Mouse (Mus musculus) right cerebral cortex, postnatal 14 days (tissue): ENCODE data around the gene Grk5.
"Not testable (repeated sequence)": the region's sequence is repeated elsewhere in the genome, so short reads cannot be mapped to it uniquely, and the experiment has no call there.

Experiments used
- DNase-seq: peaks from one replicate; pipeline ENCODE4 v3.0.0; 2022

The Grk5 gene

DNA sequence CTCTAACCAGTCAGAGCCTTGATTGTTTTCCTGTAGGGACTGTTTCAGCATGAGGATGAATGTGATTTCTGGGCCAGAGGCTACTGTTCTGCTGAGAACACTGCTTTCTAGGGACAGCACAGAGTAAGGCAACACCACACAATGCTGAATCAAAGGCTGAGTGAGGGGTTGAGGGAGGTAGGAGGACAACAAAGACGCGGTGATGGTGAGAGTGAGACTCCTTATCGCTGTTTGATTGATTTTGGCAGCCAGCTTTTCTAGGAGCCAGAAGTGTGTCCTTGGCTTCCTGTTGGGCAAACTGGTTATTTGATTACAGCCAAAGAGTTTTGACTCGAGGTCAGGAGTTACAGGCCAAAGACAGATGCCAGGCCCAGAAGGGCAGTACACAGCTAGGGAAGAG lies 25.7 kb downstream of the Grk5 start:
- no peak for DNase-seq

DNA sequence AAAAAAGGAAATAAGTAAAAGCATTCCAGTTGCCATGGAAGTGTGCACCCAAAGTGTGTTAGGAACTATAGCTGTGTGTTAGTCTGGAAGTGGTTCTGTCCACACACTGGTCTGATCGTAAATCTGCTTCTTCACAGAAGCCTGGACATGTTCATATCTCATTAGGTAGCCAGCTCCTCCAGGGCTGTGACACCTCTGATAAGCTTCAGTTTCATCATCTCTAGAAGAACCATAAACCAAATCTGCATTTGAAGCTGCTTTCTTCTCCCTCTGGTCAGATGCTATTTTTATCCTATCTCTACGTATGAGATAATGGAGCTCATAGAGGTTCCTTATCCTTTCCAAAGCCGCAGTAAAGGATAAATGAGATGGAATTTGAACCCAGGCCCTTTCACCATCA lies 26.3 kb downstream of the Grk5 start:
- no peak for DNase-seq

DNA sequence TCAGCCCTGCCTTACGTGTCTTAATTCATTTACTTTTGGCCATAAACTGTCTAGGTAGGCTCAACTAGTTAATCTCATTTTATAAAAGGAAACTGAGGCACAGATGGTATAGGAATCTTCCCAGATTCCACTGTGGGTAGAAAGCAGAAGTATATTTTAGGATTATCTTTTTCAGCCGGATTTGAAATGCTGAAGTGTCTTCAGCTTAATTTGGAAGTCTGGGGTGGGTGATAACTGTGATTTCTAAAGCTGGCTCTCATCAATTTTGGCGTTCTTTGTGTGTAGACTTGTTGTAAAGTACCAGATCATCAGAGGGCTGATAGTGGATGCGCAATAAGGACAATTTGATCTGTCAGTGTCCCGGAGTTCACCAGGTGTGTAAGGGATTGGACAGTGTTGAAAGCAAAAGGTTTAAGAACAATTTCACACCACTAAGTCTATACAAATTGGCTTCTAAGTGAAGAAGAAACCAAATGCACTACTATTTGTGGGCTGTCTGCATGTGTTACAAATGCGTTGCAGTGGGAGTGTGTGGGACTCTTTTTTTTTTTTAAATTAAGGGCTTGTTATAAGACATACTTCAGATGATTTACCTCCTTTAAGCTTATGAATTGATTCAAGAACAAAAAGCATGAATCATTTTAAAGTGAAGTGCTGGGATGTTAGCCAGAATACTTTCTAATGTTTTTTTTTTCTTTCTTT lies 27.5 kb downstream of the Grk5 start:
- no peak for DNase-seq

DNA sequence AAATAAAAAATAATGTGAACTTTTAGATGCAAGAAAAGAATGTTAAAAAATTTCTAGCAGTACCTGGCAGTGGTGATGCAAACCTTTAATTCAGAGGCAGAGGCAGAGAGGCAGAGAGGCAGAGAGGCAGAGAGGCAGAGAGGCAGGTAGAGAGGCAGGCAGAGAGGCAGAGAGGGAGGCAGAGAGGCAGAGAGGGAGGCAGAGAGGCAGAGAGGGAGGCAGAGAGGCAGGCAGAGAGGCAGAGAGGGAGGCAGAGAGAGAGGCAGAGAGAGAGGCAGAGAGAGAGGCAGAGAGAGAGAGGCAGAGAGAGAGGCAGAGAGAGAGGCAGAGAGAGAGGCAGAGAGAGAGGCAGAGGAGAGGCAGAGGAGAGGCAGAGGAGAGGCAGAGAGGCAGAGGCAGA lies 35.0 kb downstream of the Grk5 start:
- not testable (repeated sequence) for DNase-seq

DNA sequence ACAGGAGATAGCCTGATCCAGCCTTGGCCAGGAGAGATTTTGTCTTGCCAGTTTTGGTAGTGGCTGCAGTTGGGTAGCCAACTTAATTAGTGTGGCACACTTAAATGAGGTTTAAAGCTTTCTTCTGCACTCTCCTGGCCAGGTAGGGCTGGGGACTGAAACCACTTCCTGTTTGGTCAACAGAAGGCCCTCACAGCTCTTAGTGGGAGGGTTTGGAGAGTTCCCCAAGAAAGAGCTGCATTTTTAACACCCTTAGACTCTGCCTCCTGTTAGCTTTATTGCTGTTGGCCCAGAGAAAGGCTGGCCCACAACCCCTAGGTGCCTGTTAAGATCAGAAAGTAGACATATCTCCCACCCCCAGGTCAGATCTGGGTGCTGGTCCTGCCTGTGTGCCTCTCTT lies 45.5 kb downstream of the Grk5 start:
- no peak for DNase-seq

DNA sequence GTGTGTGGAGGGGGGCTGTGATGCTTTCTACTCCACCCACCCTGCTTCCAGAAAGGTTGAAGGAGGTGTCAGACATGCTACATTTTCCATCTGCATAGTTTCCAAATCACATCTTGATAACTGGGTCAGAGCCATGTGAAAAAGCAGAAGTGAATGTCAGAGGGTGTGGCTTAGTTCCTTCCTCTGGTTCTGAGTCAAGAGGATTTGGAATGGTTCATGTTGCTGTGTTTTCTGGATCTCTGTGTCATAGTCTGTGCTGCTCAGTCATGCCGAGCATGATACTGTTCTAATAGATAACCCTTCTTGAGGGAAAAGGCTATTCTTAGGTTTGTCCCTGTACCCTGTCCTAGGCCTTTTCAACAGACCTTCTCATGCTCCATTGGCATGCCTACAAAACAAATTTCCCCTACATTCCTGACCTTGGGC lies 50.4 kb downstream of the Grk5 start:
- no peak for DNase-seq

DNA sequence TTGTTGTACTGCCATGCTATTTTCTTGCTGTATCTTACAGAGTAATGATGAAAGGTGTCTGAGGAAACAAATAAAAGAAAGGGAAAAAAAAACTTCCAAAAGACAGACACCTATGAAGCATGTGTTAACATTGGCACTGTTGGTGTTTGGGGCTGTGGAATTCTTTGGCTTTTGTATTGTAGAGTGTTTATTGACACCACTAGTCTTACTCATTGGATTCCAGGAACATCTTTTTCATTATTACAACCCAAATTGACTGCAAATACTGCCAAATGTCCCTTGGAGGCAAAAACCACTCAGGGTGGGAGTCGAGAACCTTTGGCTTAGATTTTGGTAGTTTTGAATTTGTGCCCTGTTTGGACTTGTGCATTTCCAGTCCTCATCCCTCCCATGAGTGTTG lies 51.3 kb downstream of the Grk5 start:
- no peak for DNase-seq

DNA sequence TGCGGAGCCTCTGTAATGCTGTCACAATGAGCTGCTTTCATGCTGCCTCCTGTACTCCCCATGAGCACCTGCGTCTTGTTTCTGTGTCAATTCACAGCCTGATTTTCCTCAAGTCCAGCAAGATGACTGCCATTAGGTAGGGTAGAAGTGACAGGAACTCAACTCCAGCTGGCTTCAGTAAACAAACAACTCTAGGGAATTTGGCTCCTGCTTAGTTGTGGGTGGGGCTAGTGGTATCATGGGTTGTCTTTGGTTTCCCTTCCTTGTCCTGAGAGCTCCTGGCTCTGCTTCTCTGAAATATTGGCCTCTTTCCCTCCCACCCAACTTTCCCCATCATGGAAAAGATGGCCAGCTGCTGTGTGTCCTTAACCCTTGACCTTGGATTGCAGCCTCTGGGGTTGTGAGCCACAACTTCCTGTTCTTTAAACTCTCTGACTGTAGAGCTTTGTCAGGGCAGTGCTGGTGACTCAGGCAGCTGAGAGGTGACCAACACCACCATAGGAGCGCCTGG lies 56.3 kb downstream of the Grk5 start:
- DNase-seq: no peak

DNA sequence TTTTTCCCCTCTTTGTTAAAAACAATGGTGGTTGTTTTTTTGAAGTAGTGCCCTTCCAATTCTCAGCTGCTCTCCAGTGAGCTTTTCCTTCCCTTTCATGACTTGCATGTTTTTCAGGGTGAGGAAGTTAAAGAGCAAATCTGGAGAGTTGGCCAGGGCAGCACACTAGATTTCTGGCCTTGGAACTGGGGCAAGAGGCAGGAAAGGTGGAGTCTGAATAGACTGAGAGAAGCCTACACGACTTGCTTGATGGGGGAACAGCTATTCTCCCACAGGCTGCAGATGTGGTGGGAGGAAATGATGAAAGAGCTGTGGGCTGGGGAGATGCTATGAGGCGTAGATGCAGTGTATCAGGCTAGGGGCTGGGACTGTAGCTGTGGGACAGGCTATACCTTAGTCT lies 57.1 kb downstream of the Grk5 start:
- no peak for DNase-seq

DNA sequence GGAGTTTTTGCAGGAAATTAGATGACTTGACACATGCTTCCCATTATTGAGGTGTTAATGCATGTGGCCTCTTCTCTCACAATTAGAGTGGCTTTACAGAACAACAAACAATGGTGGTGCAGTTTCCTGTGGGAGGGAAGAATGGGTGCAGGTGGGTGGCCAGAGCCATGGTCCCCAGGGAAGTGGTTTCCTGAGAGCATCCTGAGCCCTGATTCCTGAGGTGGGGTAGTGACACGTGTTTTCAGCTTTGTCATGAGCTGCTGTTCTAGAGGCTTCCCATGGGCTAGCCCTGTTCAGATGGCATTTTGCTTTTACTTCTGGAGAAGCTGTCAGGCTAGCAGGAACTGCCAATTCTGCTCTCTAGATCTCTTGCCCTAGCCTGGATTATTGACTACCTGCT lies 59.4 kb downstream of the Grk5 start:
- no peak for DNase-seq

DNA sequence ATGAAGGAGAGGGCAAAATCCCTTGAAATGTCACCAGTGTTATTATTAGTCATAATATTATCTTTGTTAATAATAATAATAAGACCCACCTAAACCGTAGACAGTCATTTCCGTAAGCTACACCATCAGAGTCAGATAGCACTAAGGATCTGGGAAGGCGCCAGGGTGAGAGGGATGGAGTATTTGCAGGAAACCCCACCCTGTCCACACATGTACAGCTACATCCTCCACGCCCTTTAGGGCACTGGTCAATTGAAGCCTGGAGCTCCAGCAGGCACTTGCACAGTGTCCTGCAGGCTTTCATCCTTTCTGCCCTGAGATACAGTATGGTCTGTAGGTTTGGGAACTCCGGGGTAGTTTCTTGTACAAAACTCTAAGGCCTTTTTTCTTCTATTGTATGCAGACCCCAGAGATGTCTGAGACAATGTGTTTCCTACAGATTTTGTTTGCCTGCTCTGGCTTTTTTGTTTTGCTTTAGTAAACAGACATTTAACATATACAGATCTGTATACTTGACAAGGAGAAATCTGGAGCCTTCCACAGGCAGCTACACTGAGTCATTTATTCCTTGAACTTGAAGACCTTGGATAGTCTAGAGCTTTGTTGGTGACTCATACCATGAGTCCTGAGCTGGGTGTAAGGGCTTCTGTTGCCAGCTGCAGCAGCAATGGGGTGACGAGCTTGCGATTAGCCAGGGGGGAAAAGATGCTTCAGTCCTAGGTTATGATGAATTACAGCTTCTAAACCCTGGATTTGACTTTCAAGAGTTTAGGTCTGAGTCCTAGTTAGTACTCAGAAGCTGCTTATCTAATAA lies 60.7 kb downstream of the Grk5 start:
- no peak for DNase-seq

DNA sequence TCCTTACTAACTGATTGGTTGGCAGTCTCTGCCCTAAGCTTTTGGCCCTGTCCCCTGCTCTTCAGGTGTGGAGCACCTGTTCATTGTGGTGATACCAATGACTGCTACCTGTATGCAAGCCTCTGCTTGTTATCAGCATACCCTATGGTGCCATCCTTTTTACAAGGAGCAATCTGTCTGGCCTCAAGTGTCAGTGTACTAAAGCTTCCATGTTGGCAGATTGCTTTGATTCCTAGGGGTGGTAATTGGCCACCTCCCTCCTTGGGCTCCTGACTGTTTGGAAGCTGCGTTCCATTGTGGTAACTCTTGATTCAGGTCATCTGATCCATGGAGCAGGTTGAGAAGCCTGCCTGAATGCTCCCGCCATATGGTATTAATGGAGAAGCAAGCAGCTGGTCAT lies 65.6 kb downstream of the Grk5 start:
- no peak for DNase-seq

DNA sequence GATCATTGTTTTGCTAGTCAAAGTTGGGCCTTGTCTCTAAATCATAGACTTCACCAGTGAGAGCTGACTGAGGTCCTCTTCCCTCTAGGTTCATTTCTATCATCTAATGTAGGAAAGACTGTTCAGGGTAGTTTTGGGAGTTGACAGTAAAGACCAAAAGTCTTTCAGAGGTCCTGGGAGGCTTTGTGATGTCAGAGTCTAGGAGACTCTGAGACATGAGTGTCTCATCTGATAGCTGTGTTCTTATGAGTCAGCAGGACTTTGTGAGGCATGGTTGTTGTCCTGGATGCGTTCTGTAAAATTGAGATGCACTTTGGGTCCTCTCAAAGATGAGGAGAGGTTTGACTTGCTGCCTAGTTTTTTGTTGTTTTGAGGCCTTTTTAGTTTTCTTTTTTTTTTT lies 66.2 kb downstream of the Grk5 start:
- DNase-seq: no peak

DNA sequence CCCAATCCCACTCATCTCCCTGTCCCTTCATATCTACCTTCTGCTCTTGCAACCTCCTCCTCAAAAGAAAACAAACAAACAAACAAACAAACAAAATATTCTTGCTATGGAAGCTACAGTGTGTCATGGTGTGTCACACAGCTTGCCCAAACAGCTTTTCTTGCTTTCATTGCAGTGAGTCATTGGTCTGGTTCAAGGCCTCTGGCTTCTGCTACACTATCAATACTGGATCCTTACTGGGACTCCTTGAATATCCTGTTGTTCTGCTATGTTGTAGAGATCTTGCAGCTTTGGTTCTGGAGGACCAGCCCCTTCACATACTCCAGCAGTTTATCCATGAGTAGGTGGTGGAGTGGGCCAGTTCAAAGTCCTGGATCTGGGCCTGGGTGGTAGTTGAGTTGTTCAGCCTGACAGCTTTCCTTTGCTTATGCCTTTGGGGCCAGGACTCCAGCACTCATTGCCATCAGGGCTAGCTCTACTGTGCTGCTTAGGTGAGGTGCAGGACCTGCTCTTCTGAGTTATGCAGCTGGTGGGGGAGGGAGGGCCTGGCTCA lies 66.7 kb downstream of the Grk5 start:
- DNase-seq: no peak

DNA sequence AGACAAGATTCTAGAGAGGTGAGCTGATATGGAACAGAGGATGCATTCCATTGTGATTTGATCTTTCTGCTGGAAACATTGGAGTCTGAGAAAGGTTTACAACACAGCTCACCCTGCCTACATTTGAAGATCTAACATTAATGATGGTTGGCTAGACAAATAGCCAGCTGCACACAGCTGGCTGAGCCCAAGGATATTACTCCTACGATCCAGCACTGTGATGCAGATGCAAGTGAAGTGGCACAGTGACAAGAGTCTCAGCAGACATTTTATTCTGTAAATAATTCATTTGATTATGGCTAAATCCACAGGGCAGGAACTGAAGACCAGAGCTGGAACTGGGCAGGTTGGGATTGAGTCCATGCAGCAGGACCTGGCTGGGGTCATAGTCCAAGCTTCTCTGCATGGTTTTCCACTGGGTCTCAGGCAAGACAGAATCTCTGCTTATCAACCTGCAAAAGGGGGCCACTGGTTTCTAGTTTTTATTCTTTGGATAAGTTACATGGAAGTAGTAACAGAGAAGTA lies 70.2 kb downstream of the Grk5 start:
- no peak for DNase-seq

DNA sequence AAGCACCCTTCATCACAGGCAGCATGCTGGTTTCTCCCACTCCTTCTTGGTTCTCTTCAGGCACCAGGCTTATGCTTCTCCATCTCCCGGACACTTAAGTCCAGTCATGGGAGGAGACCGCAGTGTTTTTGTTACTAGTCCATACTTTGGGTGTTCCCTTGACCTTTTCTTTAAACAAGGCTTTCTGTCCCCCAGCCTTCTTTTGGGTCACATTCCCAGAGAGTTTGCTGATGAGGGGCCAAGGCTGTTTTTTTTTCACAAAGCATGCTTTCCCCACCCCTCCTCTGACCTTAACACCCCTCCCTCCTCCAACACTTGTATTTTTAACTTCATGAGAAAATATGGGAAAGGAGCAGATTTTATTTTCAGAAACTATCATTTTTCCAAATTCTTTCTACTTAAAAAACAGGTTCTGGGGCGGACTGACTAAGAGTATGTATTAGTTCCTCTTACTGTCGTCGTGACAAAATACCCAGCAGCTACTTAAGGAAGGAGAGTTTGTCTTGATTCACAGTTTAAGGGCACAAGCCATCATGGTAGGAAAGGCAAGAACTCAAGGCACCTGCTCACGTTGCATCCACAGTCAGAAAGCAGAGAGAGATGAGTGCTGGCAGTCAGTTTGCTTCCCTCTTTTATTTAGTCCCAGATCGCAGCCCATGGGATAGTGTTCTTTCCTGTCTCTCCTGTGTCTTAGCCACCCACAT lies 73.0 kb downstream of the Grk5 start:
- no peak for DNase-seq

DNA sequence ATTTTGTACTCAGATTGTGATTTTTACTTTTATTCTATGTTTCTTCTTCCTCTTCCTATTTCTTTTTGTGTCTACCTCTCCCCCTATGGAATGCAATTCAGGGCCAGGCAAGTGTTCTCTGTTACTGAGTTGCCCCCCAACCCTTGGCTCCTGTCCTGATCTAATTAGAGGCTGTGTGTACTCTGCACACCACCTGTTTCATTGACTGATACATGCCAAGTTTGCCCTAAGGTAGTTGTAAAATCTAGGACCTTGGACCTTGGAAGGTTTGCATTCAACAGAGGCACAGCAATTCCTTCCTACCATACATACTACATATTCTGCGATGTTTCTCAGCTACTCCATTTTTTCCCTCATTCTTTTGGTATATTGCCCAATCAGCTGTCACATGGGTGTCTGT lies 78.4 kb downstream of the Grk5 start:
- no peak for DNase-seq

DNA sequence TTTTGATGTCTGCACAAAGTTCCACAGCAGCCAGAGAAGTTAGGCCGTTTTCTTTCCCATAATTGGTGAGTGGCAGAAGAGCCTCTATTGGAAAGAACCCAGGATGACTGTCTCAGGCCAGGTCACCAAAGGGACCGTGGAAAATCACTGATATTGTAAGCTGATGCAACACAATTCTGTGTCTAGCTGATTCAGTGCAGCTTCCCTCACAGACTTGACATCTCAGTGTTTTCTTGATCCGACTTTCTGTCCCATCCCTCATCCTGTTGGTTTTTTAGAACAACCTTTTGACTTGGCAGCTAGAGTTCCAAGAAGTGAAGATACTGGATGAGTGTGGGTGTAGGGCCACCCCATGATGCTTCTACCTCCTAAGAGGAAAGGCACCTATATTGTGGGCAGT lies 80.9 kb downstream of the Grk5 start:
- DNase-seq: no peak

DNA sequence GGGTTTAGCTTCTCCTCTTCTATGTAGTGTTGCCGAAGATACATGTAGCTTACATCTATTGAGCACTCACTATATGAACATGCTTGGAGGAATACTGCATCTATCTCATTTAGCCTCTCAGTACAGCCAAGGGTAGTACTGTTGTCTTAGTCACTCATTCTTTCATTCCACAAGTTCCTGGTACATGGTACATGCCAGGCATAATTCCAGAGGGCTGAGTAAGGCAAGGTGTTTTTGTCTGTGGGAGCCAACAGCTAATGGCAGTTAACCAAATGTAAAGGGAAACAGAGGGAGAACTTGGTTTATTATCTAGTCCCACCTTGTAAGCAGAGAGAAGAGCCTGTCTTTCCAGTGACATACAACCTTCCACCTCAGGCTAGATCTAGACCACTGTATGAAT lies 82.0 kb downstream of the Grk5 start:
- DNase-seq: no peak

DNA sequence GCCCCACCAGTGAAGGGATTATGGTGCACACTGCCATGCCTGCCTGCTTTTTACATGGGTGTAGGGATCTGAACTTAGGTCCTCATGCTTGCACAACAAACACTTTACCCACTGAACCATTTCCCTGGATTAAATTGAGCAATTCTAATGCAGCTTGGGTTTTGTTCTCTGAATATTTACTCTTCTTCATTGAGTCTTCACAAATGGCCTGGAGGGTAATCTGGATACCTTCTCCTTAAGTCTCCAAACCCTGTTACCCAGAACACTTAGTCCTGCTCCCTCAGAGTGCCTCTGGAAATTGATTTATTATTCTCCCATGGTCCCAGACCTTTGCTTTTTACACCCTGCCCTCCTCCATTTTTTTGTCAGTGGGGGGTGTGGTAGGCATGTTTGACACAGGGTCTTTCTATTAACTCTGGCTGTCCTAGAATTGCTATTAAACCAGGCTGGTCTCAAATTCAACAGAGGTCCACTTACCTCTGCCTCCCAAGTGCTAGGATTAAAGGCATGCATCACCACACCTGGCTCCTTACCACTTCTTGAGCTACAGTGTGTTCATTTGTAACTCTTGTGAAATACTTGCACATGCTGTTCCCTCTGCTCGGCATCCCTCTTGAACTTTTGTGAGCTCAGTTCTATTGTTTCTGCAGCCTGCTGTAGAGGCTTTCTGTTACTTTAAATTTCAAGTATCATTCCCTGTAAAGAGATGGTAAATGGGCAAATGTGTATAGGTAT lies 82.9 kb downstream of the Grk5 start:
- DNase-seq: no peak

DNA sequence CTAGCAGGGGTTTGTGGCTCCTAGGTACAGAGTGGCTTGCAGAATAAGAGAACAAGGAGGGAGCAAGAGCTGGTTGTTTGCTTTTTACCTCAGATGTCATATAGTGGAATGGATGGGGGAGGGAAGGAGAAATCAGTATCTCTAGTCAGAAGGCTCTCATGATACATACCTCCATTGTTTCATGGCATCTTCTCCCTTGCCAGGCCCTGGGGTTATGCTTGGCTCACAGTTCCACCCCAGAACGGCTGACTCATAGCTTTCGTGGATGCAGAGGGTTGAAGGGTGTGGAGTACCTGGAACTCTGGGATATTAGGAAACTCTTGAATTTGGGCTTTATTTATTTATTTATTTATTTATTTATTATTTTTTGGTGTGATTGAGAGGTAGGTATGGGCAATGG lies 84.0 kb downstream of the Grk5 start:
- no peak for DNase-seq

DNA sequence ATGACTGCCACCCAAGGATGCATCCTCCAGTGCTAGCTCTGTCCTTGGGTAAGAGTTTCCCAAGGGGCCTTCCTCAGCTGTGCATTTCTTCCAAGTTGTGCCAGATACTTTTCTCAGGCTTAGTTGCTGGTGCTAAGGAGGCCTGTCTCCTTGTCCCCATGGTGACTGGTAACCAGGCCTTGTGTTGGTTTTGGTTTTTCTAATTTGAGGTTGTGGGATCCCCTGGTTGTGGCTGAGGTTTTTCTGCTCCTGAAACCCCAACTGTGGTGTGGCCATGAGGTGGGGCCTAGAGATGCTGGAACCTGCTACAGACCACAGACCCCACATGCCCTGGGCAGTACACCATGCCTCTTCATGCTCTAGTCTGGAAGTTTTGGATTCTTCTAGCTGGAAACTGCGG lies 90.0 kb downstream of the Grk5 start:
- no peak for DNase-seq

DNA sequence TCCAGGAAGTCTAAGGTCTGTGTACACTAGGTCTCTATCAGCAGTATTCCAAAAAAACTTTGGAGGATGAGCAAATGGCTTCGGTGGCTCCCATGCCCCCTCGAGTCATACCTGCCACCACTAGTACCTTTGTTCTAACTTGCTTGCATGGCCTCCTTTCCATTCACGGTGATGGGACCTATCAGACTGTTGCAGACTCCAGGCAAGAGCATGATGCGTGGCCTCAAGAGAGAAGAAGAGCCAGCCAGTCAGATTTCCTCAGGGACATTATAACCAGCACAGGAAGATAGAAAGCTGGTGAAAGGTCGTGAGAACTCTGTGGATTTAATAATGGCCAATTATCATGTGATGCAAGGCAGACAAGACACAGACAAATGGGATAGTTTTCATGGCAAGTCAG lies 91.8 kb downstream of the Grk5 start:
- no peak for DNase-seq
